Mouse (Mus musculus) c-Kit-negative CD71-positive TER-119-positive erythroid progenitor cells, embryonic 14.5 days (primary cell): ENCODE results near the gene Cnnm4.
"Not testable (repeated sequence)": the region's sequence is repeated elsewhere in the genome, so short reads cannot be mapped to it uniquely, and the experiment has no call there.

Source experiments
- DNase-seq: peaks from one replicate; pipeline ENCODE4 v3.0.0-alpha.2; 2013; ENCODE audit warnings: low read depth, low spot score

The Cnnm4 gene

DNA sequence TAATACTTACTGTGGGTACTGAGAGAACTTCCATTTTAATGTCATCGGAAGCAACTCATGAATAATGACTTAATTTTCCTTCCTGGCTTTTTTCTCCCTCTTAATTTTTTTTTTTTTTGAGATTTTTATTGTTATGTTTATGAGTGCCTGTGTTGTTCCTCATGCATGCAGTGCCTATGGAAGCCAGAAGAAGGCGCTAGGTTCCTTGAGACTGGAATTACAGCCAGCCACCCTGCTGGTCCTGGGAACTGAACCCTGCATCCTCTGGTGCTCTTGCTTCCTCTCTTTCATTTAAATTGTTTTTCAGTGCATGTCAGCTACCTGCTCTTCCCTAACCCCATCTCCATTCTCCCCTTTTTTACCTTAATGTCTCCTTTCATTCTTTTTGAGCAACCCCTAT, 42.3 kb downstream of the Cnnm4 start:
- DNase-seq, result no peak

DNA sequence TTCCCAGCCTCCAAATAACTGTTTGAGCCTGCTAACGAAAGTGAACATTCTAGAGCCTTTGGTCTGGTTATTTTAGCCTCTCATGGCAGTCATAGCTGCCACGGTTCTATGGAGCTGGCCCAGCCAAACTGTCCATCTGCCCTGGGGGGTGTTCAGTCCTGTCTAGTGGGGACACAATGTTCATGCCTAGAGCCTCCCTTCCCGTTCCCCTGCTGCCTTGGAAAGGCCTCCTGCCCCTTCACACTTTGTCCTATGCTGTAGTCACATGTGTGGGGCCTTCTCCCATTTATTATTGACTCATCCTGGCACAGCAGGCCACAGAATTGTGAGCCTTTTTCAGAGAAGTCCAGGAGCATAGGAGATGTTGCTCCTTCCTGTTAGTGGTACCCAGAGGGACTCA, 46.8 kb downstream of the Cnnm4 start:
- no peak for DNase-seq

- no peak for DNase-seq
These were observed 48.2 kb downstream of the Cnnm4 start for GRCm38 (mm10) chr1:36519626-36520025.

GRCm38 (mm10) chr1:36522210-36522609, 50.8 kb downstream of the Cnnm4 start:
- DNase-seq, result no peak

GRCm38 (mm10) chr1:36523332-36524013, 52.1 kb downstream of the Cnnm4 start:
- no peak for DNase-seq

- no peak for DNase-seq
These were observed 52.6 kb downstream of the Cnnm4 start for GRCm38 (mm10) chr1:36524058-36524457.

- DNase-seq, result no peak
These were observed 54.4 kb downstream of the Cnnm4 start for GRCm38 (mm10) chr1:36525774-36526173.

DNA sequence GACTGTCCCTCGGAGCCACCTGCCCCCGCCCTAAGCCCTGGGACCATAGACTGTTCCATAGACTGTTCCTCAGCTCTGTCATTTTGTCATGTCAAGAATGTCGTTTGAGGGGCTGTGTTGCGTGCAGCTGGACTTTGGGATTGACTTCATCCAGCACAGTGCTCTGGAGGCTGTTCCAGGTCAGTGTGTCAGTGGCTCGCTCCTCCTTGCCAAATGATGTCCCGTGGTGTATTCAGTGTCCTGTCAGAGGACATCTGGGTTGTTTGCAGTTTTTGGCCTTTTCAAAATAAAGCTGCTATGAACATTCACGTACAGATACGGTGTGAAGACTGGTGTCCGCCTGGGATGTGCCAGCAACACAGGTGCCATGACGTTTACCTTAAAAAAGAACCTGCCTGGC, 55.5 kb downstream of the Cnnm4 start:
- DNase-seq, result no peak

DNA sequence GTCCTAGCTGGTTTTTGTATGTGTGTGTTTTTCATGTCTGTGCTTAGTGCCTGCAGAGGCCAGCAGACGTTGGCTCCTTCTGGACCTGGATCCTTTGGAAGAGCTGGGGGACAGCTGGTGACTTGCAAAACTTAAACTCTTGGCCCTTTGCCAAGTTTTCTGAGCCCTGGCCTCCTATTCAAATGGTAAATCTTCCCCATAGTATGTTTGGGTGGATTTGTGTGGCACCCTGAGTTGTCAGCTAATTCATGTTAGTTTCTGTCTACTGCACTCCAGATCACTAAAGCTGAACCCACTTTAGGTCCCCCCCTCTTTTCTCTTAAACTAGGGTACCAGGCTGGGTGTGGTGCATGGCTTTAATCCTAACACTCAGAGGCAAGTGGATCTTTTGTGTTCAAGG, 56.9 kb downstream of the Cnnm4 start:
- DNase-seq, result no peak

GRCm38 (mm10) chr1:36529274-36529673, 57.9 kb downstream of the Cnnm4 start:
- no peak for DNase-seq

DNA sequence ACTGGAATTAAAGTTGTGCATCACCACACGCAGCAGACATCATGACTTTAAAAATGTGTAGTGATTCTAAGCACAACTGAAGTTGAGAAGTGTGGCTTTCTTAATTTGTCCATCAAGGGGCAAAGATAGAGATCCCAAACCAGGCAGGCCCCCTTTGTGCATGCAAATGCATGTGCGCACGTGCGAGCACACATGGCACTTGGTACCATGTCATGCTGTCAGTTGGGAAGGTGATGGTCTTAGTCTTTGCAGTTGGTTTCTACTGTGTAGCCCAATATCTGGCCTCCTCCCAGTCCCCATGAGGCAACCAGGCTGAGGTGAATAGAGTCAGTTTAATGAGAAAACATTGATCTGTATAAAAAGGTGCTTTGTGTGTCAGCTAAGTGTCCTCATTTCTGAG, 58.5 kb downstream of the Cnnm4 start:
- no peak for DNase-seq

- DNase-seq, result no peak
These were observed 59.1 kb downstream of the Cnnm4 start for GRCm38 (mm10) chr1:36530485-36530884.

DNA sequence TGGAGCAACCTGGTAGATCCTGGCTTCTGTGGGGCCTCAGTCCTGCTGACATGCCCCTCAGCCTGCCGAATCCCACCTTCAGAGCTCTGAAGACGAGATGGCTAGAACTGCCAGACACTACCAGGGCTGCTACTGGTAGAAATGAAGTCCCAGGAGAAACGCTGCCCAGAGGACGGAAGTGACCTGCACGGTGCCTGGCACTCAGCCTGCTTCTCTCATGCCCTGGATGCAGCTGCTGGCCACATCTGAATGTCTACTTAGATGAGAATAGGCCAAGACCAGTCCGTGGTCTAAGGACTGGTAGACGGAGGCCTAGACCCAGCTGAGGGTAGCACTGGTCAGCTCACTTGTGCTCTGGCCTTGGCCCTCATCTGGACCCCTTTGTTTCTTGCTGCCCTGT, 59.5 kb downstream of the Cnnm4 start:
- DNase-seq, result no peak

DNA sequence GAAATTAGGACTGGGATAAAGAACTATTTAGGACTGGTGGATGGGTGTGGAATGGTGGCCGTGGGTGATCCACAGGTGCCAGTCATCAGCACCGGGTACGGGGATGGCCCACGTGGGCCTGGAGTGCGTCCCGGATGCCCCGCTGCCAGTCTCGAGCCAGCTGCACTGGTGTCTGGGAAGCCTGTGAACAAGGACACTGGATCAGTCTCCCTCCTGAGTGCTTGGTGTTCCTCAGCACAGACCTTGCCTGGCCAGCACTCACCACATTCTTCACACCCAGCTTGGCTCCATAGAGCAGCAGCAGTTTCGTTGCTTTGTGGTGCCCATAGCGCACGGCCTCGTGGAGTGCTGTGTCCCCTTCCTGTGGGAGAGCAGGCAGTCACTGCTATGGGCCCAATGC, 60.0 kb downstream of the Cnnm4 start:
- no peak for DNase-seq

DNA sequence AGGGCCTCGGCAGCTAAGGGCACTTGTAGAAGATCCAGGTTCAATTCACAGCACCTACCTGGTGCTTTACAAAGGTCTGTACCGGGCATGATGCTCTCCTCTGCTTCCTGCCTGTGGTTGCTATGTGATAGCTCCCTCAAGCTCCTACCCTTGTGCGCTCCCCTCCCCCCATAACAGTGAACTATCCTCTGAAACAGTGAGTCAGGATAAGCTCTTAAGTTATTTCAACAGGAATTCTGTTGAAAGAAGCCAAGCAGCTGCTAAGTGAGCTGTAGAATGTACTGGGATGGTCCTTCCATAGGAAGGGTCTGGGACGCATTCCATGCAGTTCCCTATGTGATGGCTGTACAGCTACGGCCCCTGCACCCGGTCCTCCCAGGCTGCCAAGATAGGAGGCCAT, 62.1 kb downstream of the Cnnm4 start:
- no peak for DNase-seq

- DNase-seq, result no peak
These were observed 63.2 kb downstream of the Cnnm4 start for GRCm38 (mm10) chr1:36534595-36535058.

DNA sequence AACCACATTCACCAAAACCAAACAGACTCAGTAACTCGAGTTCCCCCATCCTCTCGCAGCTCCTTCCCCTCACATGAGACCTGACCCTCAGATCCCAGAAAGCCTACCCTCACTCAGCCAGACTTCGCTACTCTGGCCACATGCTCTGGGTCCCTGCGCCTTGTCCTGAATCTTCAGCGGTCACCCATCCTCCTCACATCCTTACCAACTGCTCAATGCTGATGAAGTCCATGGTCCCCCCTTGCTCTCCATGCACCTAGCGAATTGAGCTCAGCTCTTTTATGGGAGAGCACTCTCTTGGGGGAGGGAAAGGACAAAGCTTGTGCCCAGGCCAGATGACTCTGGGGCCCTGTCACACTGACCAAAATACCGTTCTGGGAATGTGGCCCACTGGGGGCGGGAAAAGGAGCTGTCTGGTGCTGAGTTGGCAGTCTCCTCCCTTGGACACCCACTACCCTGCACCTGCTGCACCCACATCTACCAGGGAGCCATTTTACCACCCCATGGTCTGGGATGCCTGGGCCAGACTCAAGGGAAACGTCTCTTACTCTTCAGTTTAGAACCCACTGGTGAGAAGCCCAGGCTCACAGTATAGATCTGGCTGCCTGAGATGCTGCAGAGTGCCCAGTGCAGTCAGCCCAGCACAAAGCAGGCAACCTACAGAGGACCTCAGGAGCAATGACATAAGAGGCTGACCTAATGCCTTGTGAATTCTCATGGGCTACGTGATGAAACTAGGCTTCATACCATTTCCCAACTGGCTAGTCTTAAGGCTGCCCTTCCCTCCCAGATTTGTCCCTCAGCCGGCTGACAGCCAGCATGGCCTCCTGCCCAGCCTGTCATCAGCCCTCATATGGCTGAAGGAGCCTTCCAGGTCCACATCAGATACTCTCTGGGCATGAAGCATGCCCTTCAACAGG, 64.3 kb downstream of the Cnnm4 start:
- no peak for DNase-seq

GRCm38 (mm10) chr1:36536397-36536728, 64.9 kb downstream of the Cnnm4 start:
- DNase-seq, result no peak

- not testable (repeated sequence) for DNase-seq
These were observed 65.4 kb downstream of the Cnnm4 start, which contains the start of gene Ankrd23 for GRCm38 (mm10) chr1:36536783-36537182. TSS of gene Ankrd23 (minus strand) at chr1:36536883.

GRCm38 (mm10) chr1:36538727-36539126, 67.3 kb downstream of the Cnnm4 start:
- no peak for DNase-seq

- DNase-seq, result no peak
These were observed 67.8 kb downstream of the Cnnm4 start, which contains the start of gene Gm42417 for GRCm38 (mm10) chr1:36539186-36539585. TSS of gene Gm42417 (minus strand) at chr1:36539429.

- no peak for DNase-seq
These were observed 68.7 kb downstream of the Cnnm4 start for GRCm38 (mm10) chr1:36540132-36540531.

DNA sequence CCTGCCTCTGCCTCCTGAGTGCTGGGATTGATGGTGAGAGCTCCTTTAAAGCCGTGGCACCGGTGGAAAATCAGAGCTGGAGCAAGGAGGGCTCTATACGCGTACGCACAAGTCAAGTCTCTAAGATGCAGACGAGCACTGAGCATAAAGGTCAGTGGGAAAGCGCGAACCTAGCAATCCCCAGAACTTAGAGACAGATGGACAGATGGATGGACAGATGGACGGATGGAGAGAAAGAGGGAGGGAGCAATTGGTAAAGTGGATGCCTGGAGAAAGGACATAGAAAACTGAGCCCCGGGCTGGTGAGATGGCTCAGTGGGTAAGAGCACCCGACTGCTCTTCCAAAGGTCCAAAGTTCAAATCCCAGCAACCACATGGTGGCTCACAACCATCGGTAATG, 69.4 kb downstream of the Cnnm4 start:
- no peak for DNase-seq
